Mouse (Mus musculus): ENCODE data around the gene Mapt.

DNA sequence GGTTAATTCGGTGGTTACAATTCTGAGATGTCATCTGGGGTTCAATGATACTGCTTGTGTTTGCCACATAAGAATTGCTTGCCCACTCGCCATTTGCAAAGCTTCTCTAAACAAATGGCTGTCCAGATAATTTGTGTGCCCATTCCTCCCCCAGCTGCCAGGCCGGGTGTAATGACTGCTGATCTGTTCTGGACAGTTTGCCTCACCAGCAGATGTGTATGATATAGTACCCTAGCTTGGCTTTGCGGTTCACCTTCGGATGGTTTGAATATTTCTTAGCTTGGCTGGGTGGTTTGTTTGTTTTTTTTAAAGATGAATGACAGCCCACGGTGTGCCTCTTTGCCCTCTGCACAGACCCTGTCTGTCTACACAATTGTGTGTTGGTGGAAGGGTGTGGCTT lies 3.5 kb downstream of the Mapt start:
- TF ChIP-seq CTCF (IDR thresholded peaks at IDR 0.05; ENCODE audit: borderline replicate concordance, control insufficient read depth, extremely low read depth, insufficient read depth, low read length, poor library complexity): no peak
- TF ChIP-seq POLR2A (IDR thresholded peaks at IDR 0.05; ENCODE audit: control insufficient read depth, extremely low read depth, insufficient read depth, low read length, poor library complexity): no peak

Data from thymus, adult 2 months (tissue).